Mouse (Mus musculus) midbrain, embryonic 13.5 days (tissue): ENCODE measurements around the gene Ergic1. TPM values are rescaled to one million over a fixed set of nuclear protein-coding genes. Genes with fewer than 3 reads are reported as not detected.
A peak's percentile ranks its signal among the peaks of the same experiment; 100 is the strongest.

Experiments used
- ATAC-seq: fragments of 200-750 bp; cut with Nextera tagmentation; 2 replicates; pipeline ENCODE4 v1.8.0; 2017; ENCODE audit warnings: mild to moderate bottlenecking, moderate TSS enrichment, moderate library complexity
- H3K27ac ChIP-seq: fragments of 300-500 bp; sonication (generic); 2 replicates; pipeline ENCODE4 v1.5.1; 2015; ENCODE audit warnings: inconsistent platforms, mild to moderate bottlenecking, moderate library complexity
- H3K27me3 ChIP-seq: fragments of 300-500 bp; sonication (generic); 2 replicates; pipeline ENCODE4 v1.6.1; 2015; ENCODE audit warnings: mild to moderate bottlenecking, inconsistent platforms
- H3K36me3 ChIP-seq: fragments of 300-500 bp; sonication (generic); 2 replicates; pipeline ENCODE4 v1.6.1; 2015; ENCODE audit warnings: mild to moderate bottlenecking, inconsistent platforms
- H3K4me1 ChIP-seq: fragments of 300-500 bp; sonication (generic); replicated peaks from 2 replicates; pipeline ENCODE4 v1.6.1; 2015; ENCODE audit warnings: inconsistent platforms
- H3K4me2 ChIP-seq: fragments of 300-500 bp; sonication (generic); replicated peaks from 2 replicates; pipeline ENCODE4 v1.6.1; 2015; ENCODE audit warnings: moderate library complexity, mild to moderate bottlenecking, inconsistent platforms
- H3K4me3 ChIP-seq: fragments of 300-500 bp; sonication (generic); replicated peaks from 2 replicates; pipeline ENCODE4 v1.5.1; 2015; ENCODE audit warnings: mild to moderate bottlenecking, inconsistent platforms
- H3K9ac ChIP-seq: fragments of 300-500 bp; sonication (generic); replicated peaks from 2 replicates; pipeline ENCODE4 v1.6.1; 2015; ENCODE audit warnings: mild to moderate bottlenecking, inconsistent platforms
- H3K9me3 ChIP-seq: fragments of 300-500 bp; sonication (generic); 2 replicates; pipeline ENCODE4 v1.6.1; 2016; ENCODE audit warnings: mild to moderate bottlenecking, inconsistent platforms
- WGBS: fragments of 180-500 bp; shearing (Covaris S2); methylation state at CpG from one replicate; pipeline ENCODE4 v1.1.7; 2015; 5-methylcytosine and 5-hydroxymethylcytosine counted together
- polyA plus RNA-seq: library from polyadenylated mRNA; unstranded; fragments of >200 nt; fragmentation: Nextera tagmentation; extraction: Ambion mirVana; gene quantifications from 2 replicates; pipeline ENCODE4 v1.2.1, GENCODE M21; 2015

The Ergic1 gene
- polyA plus RNA-seq, 1 experiment from 2014 or later = 102 TPM

GRCm38 (mm10) chr17:26686334-26687000 lies 125.2 kb downstream of the Ergic1 start:
- Histone ChIP-seq H3K27me3 (no peaks in the 10 kb centered on the region), H3K36me3 (peaks cover 24% of the 10 kb centered on the region), H3K9me3 (no peaks in the 10 kb centered on the region), H3K4me1 (peaks cover 11% of the 10 kb centered on the region), H3K4me3 (no peak overlapping the region), H3K27ac (no peak overlapping the region), H3K4me2 (no peak overlapping the region), H3K9ac (no peak overlapping the region)
- ATAC-seq = no peak
- WGBS = 92% methylated on average over 17 of the region's 17 CpGs

GRCm38 (mm10) chr17:26688795-26689735 lies 127.8 kb downstream of the Ergic1 start:
- H3K27me3 ChIP-seq = no peaks in the 10 kb centered on the region
- no peaks in the 10 kb centered on the region for H3K9me3 ChIP-seq
- ATAC-seq = no peak
- no peak overlapping the region; the same call in 1 of the 2 replicates for H3K9ac ChIP-seq
- peaks cover 16% of the 10 kb centered on the region for H3K36me3 ChIP-seq
- 76% methylated on average over 8 of the region's 8 CpGs for WGBS
- H3K4me3 ChIP-seq = no peak overlapping the region
- peaks cover 11% of the 10 kb centered on the region for H3K4me1 ChIP-seq
- no peak overlapping the region for H3K4me2 ChIP-seq
- H3K27ac ChIP-seq = 0 out of 2 replicates have a peak overlapping the region, but pooled peaks have one; percentile 39

GRCm38 (mm10) chr17:26689810-26690209 lies 128.5 kb downstream of the Ergic1 start:
- H3K27ac ChIP-seq = 0 out of 2 replicates have a peak overlapping the region, but pooled peaks have one; percentile 39
- H3K9me3 ChIP-seq = no peaks in the 10 kb centered on the region
- peaks cover 11% of the 10 kb centered on the region for H3K4me1 ChIP-seq
- 86% methylated on average over 2 of the region's 2 CpGs for WGBS
- H3K4me2 ChIP-seq = no peak overlapping the region
- no peak for ATAC-seq
- no peaks in the 10 kb centered on the region for H3K27me3 ChIP-seq
- no peak overlapping the region for H3K4me3 ChIP-seq
- no peak overlapping the region; the same call in 1 of the 2 replicates for H3K9ac ChIP-seq
- peaks cover 9% of the 10 kb centered on the region for H3K36me3 ChIP-seq

- H3K27ac ChIP-seq = 0 out of 2 replicates have a peak overlapping the region, but pooled peaks have one; percentile 0
- H3K9me3 ChIP-seq = no peaks in the 10 kb centered on the region
- peaks cover 11% of the 10 kb centered on the region for H3K4me1 ChIP-seq
- no peak overlapping the region for H3K4me3 ChIP-seq
- H3K27me3 ChIP-seq = no peaks in the 10 kb centered on the region
- H3K9ac ChIP-seq = no peak overlapping the region
- no peak overlapping the region for H3K4me2 ChIP-seq
- 84% methylated on average over 5 of the region's 5 CpGs for WGBS
- ATAC-seq = no peak
- H3K36me3 ChIP-seq = 0 out of 2 replicates have a peak, but pooled peaks cover 6% of the 10 kb centered on the region
Observed at GRCm38 (mm10) chr17:26690236-26690635, 128.9 kb downstream of the Ergic1 start.

- H3K4me2 ChIP-seq = no peak overlapping the region
- no peak overlapping the region for H3K4me3 ChIP-seq
- no peak overlapping the region for H3K9ac ChIP-seq
- peaks cover 14% of the 10 kb centered on the region for H3K36me3 ChIP-seq
- no peaks in the 10 kb centered on the region for H3K9me3 ChIP-seq
- peaks cover 11% of the 10 kb centered on the region for H3K4me1 ChIP-seq
- H3K27me3 ChIP-seq = no peaks in the 10 kb centered on the region
- 91% methylated on average over 7 of the region's 7 CpGs for WGBS
- ATAC-seq = no peak
- no peak overlapping the region for H3K27ac ChIP-seq
Observed at GRCm38 (mm10) chr17:26691110-26691509, 129.8 kb downstream of the Ergic1 start.

GRCm38 (mm10) chr17:26693424-26693823 lies 132.1 kb downstream of the Ergic1 start:
- WGBS = 92% methylated on average over 7 of the region's 7 CpGs
- Histone ChIP-seq H3K36me3 (peaks cover 30% of the 10 kb centered on the region), H3K9me3 (no peaks in the 10 kb centered on the region), H3K4me1 (peaks cover 11% of the 10 kb centered on the region), H3K4me3 (no peak overlapping the region), H3K4me2 (no peak overlapping the region), H3K27ac (no peak overlapping the region), H3K27me3 (no peaks in the 10 kb centered on the region), H3K9ac (no peak overlapping the region)
- ATAC-seq = no peak

GRCm38 (mm10) chr17:26694171-26694570 lies 132.9 kb downstream of the Ergic1 start:
- no peak overlapping the region for H3K27ac ChIP-seq
- 86% methylated on average over 7 of the region's 7 CpGs for WGBS
- no peak for ATAC-seq

GRCm38 (mm10) chr17:26695193-26695592 lies 133.9 kb downstream of the Ergic1 start:
- H3K4me3 ChIP-seq = no peak overlapping the region
- H3K4me2 ChIP-seq = no peak overlapping the region
- peaks cover 46% of the 10 kb centered on the region for H3K36me3 ChIP-seq
- WGBS = 96% methylated on average over 3 of the region's 3 CpGs
- H3K9ac ChIP-seq = no peak overlapping the region
- no peaks in the 10 kb centered on the region for H3K9me3 ChIP-seq
- no peak for ATAC-seq
- H3K27ac ChIP-seq = no peak overlapping the region
- no peaks in the 10 kb centered on the region for H3K27me3 ChIP-seq
- no peaks in the 10 kb centered on the region for H3K4me1 ChIP-seq

More at GRCm38 (mm10) chr17:26694171-26694570, 132.9 kb downstream of the Ergic1 start:
- peaks cover 37% of the 10 kb centered on the region for H3K36me3 ChIP-seq
- no peak overlapping the region for H3K9ac ChIP-seq
- H3K4me2 ChIP-seq = no peak overlapping the region
- H3K4me1 ChIP-seq = peaks cover 6% of the 10 kb centered on the region
- H3K4me3 ChIP-seq = no peak overlapping the region
- H3K9me3 ChIP-seq = no peaks in the 10 kb centered on the region
- no peaks in the 10 kb centered on the region for H3K27me3 ChIP-seq

GRCm38 (mm10) chr17:26698846-26699245 lies 137.6 kb downstream of the Ergic1 start:
- no peak for ATAC-seq
- Histone ChIP-seq H3K9me3 (no peaks in the 10 kb centered on the region), H3K36me3 (peaks cover 63% of the 10 kb centered on the region), H3K4me2 (no peak overlapping the region), H3K9ac (no peak overlapping the region), H3K27me3 (no peaks in the 10 kb centered on the region), H3K27ac (no peak overlapping the region), H3K4me1 (0 out of 2 replicates have a peak, but pooled peaks cover 6% of the 10 kb centered on the region), H3K4me3 (no peak overlapping the region)
- 88% methylated on average over 5 of the region's 5 CpGs for WGBS

GRCm38 (mm10) chr17:26699819-26700616 lies 138.7 kb downstream of the Ergic1 start:
- H3K4me3 ChIP-seq = no peak overlapping the region
- H3K4me1 ChIP-seq = 0 out of 2 replicates have a peak, but pooled peaks cover 6% of the 10 kb centered on the region
- H3K9ac ChIP-seq = no peak overlapping the region
- no peak overlapping the region for H3K4me2 ChIP-seq
- WGBS = 96% methylated on average over 10 of the region's 10 CpGs
- H3K27me3 ChIP-seq = no peaks in the 10 kb centered on the region
- no peaks in the 10 kb centered on the region for H3K9me3 ChIP-seq
- no peak for ATAC-seq
- peaks cover 67% of the 10 kb centered on the region for H3K36me3 ChIP-seq
- no peak overlapping the region for H3K27ac ChIP-seq

GRCm38 (mm10) chr17:26701565-26701964 lies 140.3 kb downstream of the Ergic1 start:
- no peak overlapping the region for H3K9ac ChIP-seq
- H3K4me2 ChIP-seq = no peak overlapping the region
- H3K4me1 ChIP-seq = 0 out of 2 replicates have a peak, but pooled peaks cover 6% of the 10 kb centered on the region
- no peak overlapping the region for H3K4me3 ChIP-seq
- no peak for ATAC-seq
- H3K9me3 ChIP-seq = no peaks in the 10 kb centered on the region
- H3K27ac ChIP-seq = no peak overlapping the region
- H3K36me3 ChIP-seq = peaks cover 54% of the 10 kb centered on the region
- 69% methylated on average over 13 of the region's 13 CpGs for WGBS
- no peaks in the 10 kb centered on the region for H3K27me3 ChIP-seq
